Mouse (Mus musculus) thymus, adult 2 months (tissue): ENCODE measurements around the gene Ccdc51. TPM values are rescaled to one million over a fixed set of nuclear protein-coding genes. Genes with fewer than 3 reads are reported as not detected.
A peak's percentile ranks its signal among the peaks of the same experiment; 100 is the strongest.

ENCODE experiments used
- DNase-seq: peaks from one replicate; pipeline ENCODE4 v3.0.0; 2021
- H3K27ac ChIP-seq: fragments of 200-500 bp; 2 replicates; pipeline ENCODE4 v1.5.1; 2012; ENCODE audit warnings: low read length, control low read depth; ENCODE audit not compliant: control insufficient read depth, insufficient read depth
- H3K27me3 ChIP-seq: fragments of 200-500 bp; 2 replicates; pipeline ENCODE4 v1.6.1; 2012; ENCODE audit warnings: mild to moderate bottlenecking, low read length, moderate library complexity, mixed read lengths; ENCODE audit not compliant: control insufficient read depth, insufficient read depth
- H3K36me3 ChIP-seq: fragments of 200-500 bp; 2 replicates; pipeline ENCODE4 v1.6.1; 2012; ENCODE audit warnings: mild to moderate bottlenecking, low read length, moderate library complexity; ENCODE audit not compliant: control insufficient read depth, insufficient read depth
- H3K4me1 ChIP-seq: fragments of 200-500 bp; replicated peaks from 2 replicates; pipeline ENCODE4 v1.6.1; 2012; ENCODE audit warnings: low read length; ENCODE audit not compliant: control insufficient read depth, insufficient read depth
- H3K4me3 ChIP-seq: fragments of 200-500 bp; 2 replicates; pipeline ENCODE4 v1.5.1; 2012; ENCODE audit warnings: mild to moderate bottlenecking, low read length, control low read depth, moderate library complexity; ENCODE audit not compliant: control insufficient read depth, insufficient read depth
- CTCF ChIP-seq: fragments of 200-500 bp; IDR thresholded peaks from 2 replicates; pipeline ENCODE4 v1.5.1; 2012; ENCODE audit warnings: mild to moderate bottlenecking, control low read depth, low read length, moderate library complexity, borderline replicate concordance; ENCODE audit not compliant: control insufficient read depth, poor library complexity, insufficient read depth; ENCODE audit errors: extremely low read depth
- POLR2A ChIP-seq: fragments of 200-500 bp; IDR thresholded peaks from 2 replicates; pipeline ENCODE4 v1.6.1; 2012; ENCODE audit warnings: mild to moderate bottlenecking, low read length, control low read depth, moderate library complexity; ENCODE audit not compliant: control insufficient read depth, poor library complexity, insufficient read depth; ENCODE audit errors: extremely low read depth
- WGBS: fragments of 180-500 bp; shearing (Covaris S2); methylation state at CpG from one replicate; pipeline ENCODE4 v1.1.7; 2018; 5-methylcytosine and 5-hydroxymethylcytosine counted together
- polyA plus RNA-seq: library from polyadenylated mRNA; depleted of rRNA; stranded (reverse); fragments of >200 nt; gene quantifications from 2 replicates; pipeline ENCODE4 v1.2.3, GENCODE M21; 2012

The Ccdc51 gene
- polyA plus RNA-seq, 1 experiment, result 11.9 TPM

DNA sequence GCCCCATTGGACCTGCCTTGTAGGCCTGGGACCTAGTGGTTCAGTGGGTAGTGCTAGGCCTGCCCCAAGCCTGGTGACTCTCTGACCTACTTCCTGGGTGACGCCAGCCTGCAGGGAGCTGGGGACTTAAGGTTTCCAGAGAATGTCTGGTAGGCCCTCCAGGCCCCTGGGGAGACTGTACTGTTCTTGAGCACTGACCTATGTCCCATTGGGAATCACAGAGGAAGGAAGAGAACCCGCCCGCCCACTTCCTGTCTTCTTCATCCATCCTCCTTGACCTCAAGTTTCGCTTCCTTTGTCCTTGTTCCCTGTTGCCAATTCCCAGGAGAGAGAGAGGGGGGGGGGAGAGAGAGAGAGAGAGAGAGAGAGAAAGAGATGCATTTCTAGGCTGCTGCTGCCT lies 35.8 kb downstream of the Ccdc51 start:
- TF ChIP-seq POLR2A (no peak), CTCF (no peak)
- Histone ChIP-seq H3K27ac (no peak overlapping the region), H3K27me3 (no peaks in the 10 kb centered on the region), H3K4me1 (no peaks in the 10 kb centered on the region), H3K4me3 (no peak overlapping the region), H3K36me3 (no peaks in the 10 kb centered on the region)
- WGBS, result 93% methylated on average over 4 of the region's 4 CpGs
- DNase-seq, result no peak

DNA sequence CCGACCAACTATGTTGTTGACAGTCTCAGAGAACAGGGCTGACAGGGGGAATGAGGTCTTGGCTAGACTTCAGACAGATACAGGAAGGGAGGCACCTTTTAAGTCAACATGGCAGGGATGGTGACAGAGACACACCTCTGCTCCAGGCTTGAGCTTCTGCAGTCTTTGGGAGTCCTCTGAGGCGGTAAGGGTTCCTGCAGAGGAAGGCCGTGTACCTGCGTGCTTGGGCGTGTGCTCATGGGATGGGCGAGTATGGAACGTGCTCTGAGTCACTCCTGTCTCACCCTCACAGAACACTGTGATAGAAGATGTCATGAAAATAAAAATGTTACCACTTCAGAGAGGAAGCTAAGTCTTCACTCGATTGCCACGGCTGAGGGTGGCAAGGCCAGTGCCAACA lies 37.3 kb downstream of the Ccdc51 start:
- no peak for DNase-seq
- H3K27ac ChIP-seq, result no peak overlapping the region
- TF ChIP-seq CTCF (no peak), POLR2A (no peak)
- H3K36me3 ChIP-seq, result no peaks in the 10 kb centered on the region
- no peaks in the 10 kb centered on the region for H3K4me1 ChIP-seq
- H3K4me3 ChIP-seq, result no peak overlapping the region
- no peaks in the 10 kb centered on the region for H3K27me3 ChIP-seq
- WGBS, result 90% methylated on average over 9 of the region's 9 CpGs

DNA sequence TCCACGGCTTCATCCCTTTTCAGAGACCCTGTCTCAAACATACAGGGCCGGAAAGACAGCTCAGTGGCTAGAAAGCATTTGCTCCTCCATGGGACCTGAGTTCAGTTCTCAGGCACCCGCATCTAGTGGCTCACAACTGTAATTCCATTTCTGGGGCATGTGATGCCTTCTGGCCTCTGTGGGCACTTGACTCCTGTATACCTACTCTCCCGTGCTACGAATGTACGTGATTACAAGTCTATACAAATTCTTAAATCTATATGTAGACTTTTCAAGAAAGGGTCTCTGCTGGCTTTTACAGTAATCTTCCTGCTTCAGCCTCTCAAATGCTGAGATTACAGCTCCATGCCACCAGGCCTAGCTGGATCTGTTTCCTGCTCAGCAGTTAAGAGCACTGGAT lies 38.7 kb downstream of the Ccdc51 start:
- 95% methylated on average over 6 of the region's 6 CpGs for WGBS
- no peak for DNase-seq
- Histone ChIP-seq H3K4me1 (no peaks in the 10 kb centered on the region), H3K4me3 (no peak overlapping the region), H3K27me3 (no peaks in the 10 kb centered on the region), H3K36me3 (no peaks in the 10 kb centered on the region), H3K27ac (no peak overlapping the region)
- TF ChIP-seq POLR2A (no peak), CTCF (no peak)

DNA sequence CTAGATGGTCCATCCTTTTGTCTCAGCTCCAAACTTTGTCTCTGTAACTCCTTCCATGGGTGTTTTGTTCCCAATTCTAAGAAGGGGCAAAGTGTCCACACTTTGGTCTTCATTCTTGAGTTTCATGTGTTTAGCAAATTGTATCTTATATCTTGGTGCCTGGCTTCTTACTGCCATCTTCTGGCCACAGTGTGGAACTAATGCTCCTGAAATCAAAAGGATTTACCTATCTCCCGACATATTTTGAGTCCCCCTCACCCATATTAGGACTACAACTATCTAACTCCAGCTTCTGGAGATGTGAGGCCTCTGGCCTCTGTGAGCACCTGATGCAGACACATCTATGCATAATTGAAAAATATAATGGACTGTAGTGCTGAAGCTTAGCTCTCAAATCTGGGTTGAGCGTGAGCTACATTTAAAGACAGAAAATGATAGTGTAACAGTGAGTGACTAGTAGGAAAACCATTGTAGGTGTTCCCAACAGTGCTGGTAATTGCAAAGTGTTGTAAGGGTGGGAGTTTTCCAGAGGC lies 40.3 kb downstream of the Ccdc51 start:
- no peak overlapping the region for H3K27ac ChIP-seq
- H3K27me3 ChIP-seq, result no peaks in the 10 kb centered on the region
- H3K4me1 ChIP-seq, result no peaks in the 10 kb centered on the region
- DNase-seq, result peak; percentile 30
- TF ChIP-seq POLR2A, result no peak
- TF ChIP-seq CTCF, result no peak
- 46% methylated on average over 2 of the region's 2 CpGs for WGBS
- H3K4me3 ChIP-seq, result no peak overlapping the region
- no peaks in the 10 kb centered on the region for H3K36me3 ChIP-seq

DNA sequence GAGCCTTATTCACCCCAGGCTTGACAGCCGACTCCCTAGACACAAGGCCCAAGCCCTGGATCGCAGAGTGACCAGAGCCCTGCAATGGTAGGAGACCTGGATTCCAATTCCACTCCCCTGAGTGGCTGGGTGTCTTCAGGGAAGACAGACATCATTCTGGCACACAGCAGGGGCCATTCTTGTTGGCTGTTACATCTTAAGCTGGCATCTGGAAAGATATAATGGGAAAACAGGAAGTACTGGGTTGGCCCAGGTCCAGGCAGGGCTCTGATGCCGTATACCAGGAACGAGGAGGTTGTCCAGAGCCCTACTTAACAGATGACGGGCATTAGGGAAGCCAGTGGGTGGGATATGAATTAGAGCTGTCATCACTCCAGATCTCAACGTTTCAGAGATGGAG lies 41.0 kb downstream of the Ccdc51 start:
- Histone ChIP-seq H3K4me3 (no peak overlapping the region), H3K4me1 (no peaks in the 10 kb centered on the region), H3K27me3 (no peaks in the 10 kb centered on the region), H3K36me3 (no peaks in the 10 kb centered on the region), H3K27ac (no peak overlapping the region)
- DNase-seq, result no peak
- WGBS, result 41% methylated on average over 6 of the region's 6 CpGs
- TF ChIP-seq CTCF, result no peak
- no peak for TF ChIP-seq POLR2A

DNA sequence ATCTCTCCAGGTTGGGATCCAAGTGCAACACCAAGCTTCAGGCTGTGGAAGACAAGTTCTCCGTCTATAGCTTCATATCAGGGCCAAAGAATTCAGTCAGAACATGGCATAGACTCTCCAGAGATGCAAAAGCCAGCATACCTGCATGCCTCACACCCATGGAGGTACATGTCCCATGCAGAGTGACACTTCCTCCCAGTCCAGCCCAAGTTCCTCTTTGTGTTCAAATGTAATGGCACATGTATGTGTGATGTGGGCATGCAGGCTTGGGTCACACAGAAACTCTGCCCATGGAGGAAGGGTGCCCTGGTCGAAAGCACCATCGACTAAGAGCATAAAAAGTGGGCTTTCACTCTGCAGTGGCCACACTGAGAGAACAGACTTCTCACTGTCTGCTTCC lies 41.9 kb downstream of the Ccdc51 start:
- DNase-seq, result no peak
- 68% methylated on average over 3 of the region's 3 CpGs for WGBS
- no peak overlapping the region for H3K4me3 ChIP-seq

DNA sequence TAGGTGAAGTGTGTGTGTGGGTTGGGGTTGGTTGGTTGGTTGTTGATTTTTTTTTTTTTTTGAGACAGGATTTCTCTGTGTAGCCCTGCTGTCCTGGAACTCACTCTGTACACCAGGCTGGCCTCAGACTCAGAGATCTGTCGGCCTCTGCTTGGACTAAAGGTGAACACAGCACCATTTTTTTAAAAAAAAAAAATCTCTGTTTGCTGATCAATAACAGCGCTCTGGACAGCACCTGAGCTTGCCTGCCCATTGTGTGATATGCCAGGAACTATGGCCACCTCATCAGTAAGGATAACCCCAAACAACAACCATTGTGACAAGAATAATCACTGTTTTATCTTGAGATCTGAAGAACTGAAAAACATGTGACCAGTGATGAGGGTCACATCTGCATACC lies 42.8 kb downstream of the Ccdc51 start:
- no peak for TF ChIP-seq CTCF
- no peak for TF ChIP-seq POLR2A
- 93% methylated on average over 2 of the region's 2 CpGs for WGBS
- no peak overlapping the region for H3K4me3 ChIP-seq
- no peaks in the 10 kb centered on the region for H3K4me1 ChIP-seq
- H3K27me3 ChIP-seq, result no peaks in the 10 kb centered on the region
- DNase-seq, result no peak
- no peak overlapping the region for H3K27ac ChIP-seq
- H3K36me3 ChIP-seq, result no peaks in the 10 kb centered on the region

More for the DNA sequence above, 41.9 kb downstream of the Ccdc51 start:
- Histone ChIP-seq H3K4me1 (no peaks in the 10 kb centered on the region), H3K27me3 (no peaks in the 10 kb centered on the region), H3K36me3 (no peaks in the 10 kb centered on the region), H3K27ac (no peak overlapping the region)
- TF ChIP-seq CTCF, result no peak
- no peak for TF ChIP-seq POLR2A
